Mouse (Mus musculus): ENCODE data around the gene Pax2.

GRCm38 (mm10) chr19:44741764-44742127 lies 14.1 kb upstream of the Pax2 start:
- TF ChIP-seq CTCF (IDR thresholded peaks at IDR 0.05) (no peak), EP300 (IDR thresholded peaks at IDR 0.05; ENCODE audit: insufficient read depth, low read depth, low read length) (no peak), POLR2A (IDR thresholded peaks at IDR 0.05; ENCODE audit: insufficient read depth, low read depth, low read length) (no peak)

All from heart, adult 2 months (tissue).